Mouse (Mus musculus) lung, postnatal 14 days (tissue): Measurements from ENCODE around the gene Slc16a9.

Source experiments
- DNase-seq: peaks from one replicate; pipeline ENCODE4 v3.0.0; 2021

Gene Slc16a9

DNA sequence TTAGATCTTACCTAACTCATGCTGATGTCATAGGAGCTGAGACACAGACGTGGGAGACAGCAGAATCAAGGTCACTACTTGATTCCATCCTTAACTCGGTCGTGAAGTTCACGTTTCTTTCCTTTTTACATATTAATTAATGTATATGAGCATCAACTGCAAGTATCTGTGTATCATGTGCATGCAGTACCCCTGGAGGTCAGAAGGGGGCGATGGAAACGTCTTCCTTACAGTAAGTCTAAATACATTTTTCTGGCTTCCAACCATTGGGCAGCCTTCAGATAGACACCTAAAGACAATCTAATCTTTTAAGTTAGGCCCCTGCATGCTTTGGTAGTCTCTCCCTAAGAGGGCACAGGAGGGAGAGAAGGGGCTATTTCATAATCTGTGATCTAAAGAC, 58.3 kb downstream of the Slc16a9 start:
- DNase-seq: no peak

DNA sequence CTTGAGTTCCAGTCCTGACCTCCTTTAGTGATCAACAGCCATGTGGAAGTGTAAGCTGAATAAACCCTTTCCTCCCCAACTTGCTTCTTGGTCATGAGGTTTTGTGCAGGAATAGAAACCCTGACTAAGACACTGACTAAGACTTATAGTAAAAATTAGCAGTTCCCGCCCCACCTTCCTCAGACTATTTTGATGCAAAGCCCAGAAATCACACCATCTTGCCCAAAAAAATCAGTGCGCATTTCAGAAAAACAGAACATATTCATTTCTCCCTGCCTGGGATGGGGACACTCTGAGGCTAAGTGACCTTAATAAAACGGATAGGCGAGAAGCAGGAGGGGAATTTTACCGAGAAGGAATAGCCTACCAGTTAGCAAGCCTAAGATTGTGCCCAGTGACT, 60.8 kb downstream of the Slc16a9 start:
- no peak for DNase-seq

DNA sequence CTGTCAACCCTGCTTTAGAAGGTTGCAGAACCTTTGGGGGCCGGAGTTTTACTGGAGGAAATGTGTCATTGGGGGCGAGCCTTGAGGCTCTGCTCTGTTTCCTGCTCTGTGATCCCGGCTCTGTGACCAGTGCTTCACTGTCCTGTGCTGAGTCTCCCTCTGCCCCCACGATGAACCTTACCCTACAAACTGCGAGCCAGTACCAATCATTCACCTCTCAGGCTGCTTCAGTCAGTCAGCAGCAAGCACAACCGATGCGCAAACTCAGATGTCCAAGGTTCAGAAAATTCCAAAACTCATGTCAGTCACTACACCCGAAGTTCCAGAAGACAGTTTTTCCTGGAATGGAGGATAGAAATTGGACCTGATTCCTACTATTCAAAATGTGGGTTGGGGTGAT, 64.5 kb downstream of the Slc16a9 start:
- DNase-seq: no peak

DNA sequence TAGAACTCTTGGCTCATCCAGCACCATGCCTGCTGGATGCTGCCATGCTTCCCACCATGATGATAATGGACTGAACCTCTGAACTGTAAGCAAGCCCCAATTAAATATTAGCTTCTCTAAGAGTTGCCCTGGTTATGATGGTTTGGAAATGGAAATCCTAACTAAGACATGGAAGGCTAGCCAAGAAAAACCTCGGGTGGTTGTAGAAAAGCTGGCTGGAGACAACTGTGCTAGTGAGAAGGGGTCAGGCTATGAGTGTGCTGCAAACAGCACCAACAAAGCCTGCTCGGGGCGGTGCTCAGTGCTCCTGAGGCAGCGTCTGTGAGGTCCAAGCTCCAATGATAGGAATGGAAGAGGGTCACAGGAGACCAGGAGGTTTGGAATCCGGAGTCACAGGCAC, 65.7 kb downstream of the Slc16a9 start:
- DNase-seq: no peak

GRCm38 (mm10) chr10:70315895-70316294, 71.0 kb downstream of the Slc16a9 start:
- DNase-seq: no peak

DNA sequence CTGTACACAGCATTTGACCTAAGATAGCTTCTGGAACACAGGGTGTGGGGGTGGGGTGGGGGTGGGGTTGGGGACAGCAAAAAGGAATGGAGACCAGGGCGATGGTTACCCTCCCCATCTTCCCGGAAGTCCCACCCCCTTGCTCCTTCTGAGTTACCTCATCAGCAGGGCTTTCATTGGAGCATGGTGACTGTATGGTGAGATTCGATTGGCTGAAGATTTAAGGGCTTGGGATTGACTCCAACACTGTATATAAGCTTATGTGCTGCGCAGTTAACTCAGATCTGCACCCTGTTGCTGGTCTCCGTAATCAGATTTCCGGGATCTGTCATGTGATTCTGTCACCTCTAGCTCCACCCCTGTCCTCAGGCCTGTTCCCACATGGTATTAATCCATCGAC, 72.0 kb downstream of the Slc16a9 start:
- no peak for DNase-seq

DNA sequence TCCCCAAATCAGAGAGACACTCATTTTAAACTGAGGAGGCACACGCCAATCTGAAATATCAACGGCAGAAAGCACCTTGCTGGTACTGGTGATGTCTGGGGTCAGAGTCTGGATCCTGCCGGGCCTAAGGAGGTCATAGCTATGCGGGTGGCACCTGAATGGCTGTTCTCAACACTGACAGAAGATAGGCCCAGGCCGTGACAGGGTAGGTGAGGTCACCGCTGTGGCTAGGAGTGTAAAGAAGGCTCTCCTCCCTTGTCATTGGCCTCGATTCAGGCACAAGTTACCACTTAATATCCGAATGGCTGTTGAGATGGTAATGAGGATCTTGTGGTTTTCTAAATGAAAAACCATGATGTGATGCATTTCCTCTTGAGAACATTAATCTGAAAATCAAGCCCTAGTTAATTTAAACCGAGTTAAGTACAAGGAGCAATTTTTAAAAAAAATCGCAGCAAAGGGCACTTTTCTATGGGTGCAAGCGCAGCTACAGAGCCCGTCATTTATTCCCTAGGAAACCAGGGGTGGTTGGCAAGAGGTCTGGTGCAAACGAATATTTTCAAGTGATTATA, 72.6 kb downstream of the Slc16a9 start:
- DNase-seq: no peak

DNA sequence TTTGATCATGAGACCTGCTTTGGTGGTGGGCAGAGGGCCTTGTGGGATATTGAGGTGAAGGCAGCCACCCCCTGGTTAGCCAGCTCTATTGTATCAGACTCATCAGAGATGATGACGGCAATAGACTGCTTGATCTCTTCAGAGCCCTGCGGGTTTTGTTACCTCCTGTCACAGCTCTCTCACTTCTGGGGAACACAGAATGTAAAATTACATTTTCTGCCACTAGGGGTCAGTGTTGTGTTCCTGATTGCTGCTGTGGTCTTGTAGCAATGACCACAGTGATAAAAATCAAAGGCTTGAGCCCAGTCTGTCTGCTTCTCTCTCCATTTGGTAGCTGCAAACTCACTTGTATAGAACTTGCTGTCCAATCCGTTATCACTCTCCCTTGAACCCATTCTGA, 73.7 kb downstream of the Slc16a9 start:
- peak; percentile 57 for DNase-seq

GRCm38 (mm10) chr10:70325518-70325917, 80.6 kb downstream of the Slc16a9 start:
- no peak for DNase-seq

DNA sequence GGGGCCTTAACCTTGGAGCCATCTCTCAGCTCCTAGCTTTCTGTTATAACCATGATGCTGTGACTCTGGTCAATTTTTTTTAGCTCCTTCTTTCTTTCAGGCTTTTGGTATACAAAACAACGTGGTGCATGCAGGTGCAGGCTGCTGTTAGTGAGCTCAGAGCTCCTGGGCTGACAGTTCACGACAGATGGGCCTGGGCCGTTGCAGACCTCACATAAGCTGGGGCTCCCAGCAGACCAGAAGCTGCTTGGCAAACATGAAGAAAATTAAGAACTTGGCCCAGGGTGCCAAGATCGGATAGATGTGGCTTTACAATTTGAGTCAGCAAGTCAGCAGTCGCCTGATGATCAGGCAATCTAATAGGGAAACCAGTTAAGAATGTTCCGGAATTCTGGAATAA, 82.4 kb downstream of the Slc16a9 start:
- DNase-seq: no peak

DNA sequence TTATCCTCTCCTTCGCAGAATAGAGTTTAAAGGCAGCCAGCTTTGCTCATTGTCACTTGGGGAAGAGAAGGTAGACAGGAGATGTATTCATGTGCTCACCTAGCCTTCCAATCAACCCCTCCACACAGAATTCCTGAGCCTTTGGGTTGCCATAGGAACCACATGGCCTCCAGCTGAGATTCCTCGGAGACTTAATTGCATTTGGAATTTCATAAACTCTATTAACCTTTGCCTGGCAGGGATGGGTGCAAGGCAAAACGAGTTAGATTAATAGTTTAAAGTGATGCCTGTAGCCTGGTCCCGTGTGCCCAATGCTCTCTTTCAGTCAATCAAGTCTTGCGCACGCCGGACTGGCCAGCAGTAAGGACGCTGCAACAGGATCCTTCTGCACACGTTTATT, 83.2 kb downstream of the Slc16a9 start:
- DNase-seq: no peak
